Mouse (Mus musculus): ENCODE results near the gene Lrrc36. TPM values are rescaled to one million over a fixed set of nuclear protein-coding genes. Genes with fewer than 3 reads are reported as not detected.

The Lrrc36 gene
- polyA plus RNA-seq, 1 experiment from 2014 or later, result 0.12 TPM

- Histone ChIP-seq H3K27me3 (peaks cover 6% of the 10 kb centered on the region; the same call in 1 of the 2 replicates), H3K9me3 (replicated peaks) (no peaks in the 10 kb centered on the region), H3K9ac (no peak overlapping the region), H3K4me1 (replicated peaks) (no peaks in the 10 kb centered on the region), H3K4me3 (replicated peaks) (no peak overlapping the region), H3K4me2 (no peak overlapping the region), H3K36me3 (replicated peaks) (no peaks in the 10 kb centered on the region), H3K27ac (replicated peaks) (no peak overlapping the region)
- 65% methylated on average over 2 of the region's 2 CpGs for WGBS (ENCODE audit: insufficient replicate concordance)
- ATAC-seq (ENCODE audit: insufficient read depth), result no peak
Observed at GRCm38 (mm10) chr8:105484392-105484791, 71.0 kb downstream of the Lrrc36 start.

- Histone ChIP-seq H3K9me3 (replicated peaks) (no peaks in the 10 kb centered on the region), H3K4me1 (replicated peaks) (peaks cover 15% of the 10 kb centered on the region; the same call in 1 of the 2 replicates), H3K27ac (replicated peaks) (no peak overlapping the region), H3K4me3 (replicated peaks) (no peak overlapping the region), H3K36me3 (replicated peaks) (no peaks in the 10 kb centered on the region), H3K4me2 (no peak overlapping the region), H3K9ac (no peak overlapping the region), H3K27me3 (no peaks in the 10 kb centered on the region)
- no peak for ATAC-seq (ENCODE audit: insufficient read depth)
- 56% methylated on average over 3 of the region's 3 CpGs for WGBS (ENCODE audit: insufficient replicate concordance)
Observed at GRCm38 (mm10) chr8:105488082-105488481, 74.7 kb downstream of the Lrrc36 start.

GRCm38 (mm10) chr8:105489281-105489680 lies 75.9 kb downstream of the Lrrc36 start:
- 28% methylated on average over 1 of the region's 1 CpGs for WGBS (ENCODE audit: insufficient replicate concordance)
- H3K9ac ChIP-seq, result no peak overlapping the region

GRCm38 (mm10) chr8:105493495-105493894 lies 80.1 kb downstream of the Lrrc36 start:
- H3K4me1 ChIP-seq (replicated peaks), result peaks cover 32% of the 10 kb centered on the region
- 71% methylated on average over 3 of the region's 3 CpGs for WGBS (ENCODE audit: insufficient replicate concordance)
- ATAC-seq (ENCODE audit: insufficient read depth), result no peak
- no peaks in the 10 kb centered on the region for H3K9me3 ChIP-seq (replicated peaks)
- H3K9ac ChIP-seq, result no peak overlapping the region
- H3K36me3 ChIP-seq (replicated peaks), result no peaks in the 10 kb centered on the region
- H3K4me2 ChIP-seq, result no peak overlapping the region
- peaks cover 27% of the 10 kb centered on the region for H3K27me3 ChIP-seq
- no peak overlapping the region for H3K27ac ChIP-seq (replicated peaks)
- H3K4me3 ChIP-seq (replicated peaks), result no peak overlapping the region

More at GRCm38 (mm10) chr8:105489281-105489680, 75.9 kb downstream of the Lrrc36 start:
- no peak overlapping the region for H3K4me3 ChIP-seq (replicated peaks)
- no peaks in the 10 kb centered on the region for H3K27me3 ChIP-seq
- no peaks in the 10 kb centered on the region for H3K9me3 ChIP-seq (replicated peaks)
- H3K27ac ChIP-seq (replicated peaks), result no peak overlapping the region
- H3K36me3 ChIP-seq (replicated peaks), result no peaks in the 10 kb centered on the region
- peaks cover 15% of the 10 kb centered on the region; the same call in 1 of the 2 replicates for H3K4me1 ChIP-seq (replicated peaks)
- H3K4me2 ChIP-seq, result no peak overlapping the region
- no peak for ATAC-seq (ENCODE audit: insufficient read depth)

- Histone ChIP-seq H3K4me1 (replicated peaks) (peaks cover 32% of the 10 kb centered on the region), H3K4me2 (no peak overlapping the region)
- 64% methylated on average over 3 of the region's 3 CpGs for WGBS (ENCODE audit: insufficient replicate concordance)
Observed at GRCm38 (mm10) chr8:105494566-105494965, 81.2 kb downstream of the Lrrc36 start.

GRCm38 (mm10) chr8:105495350-105496302 lies 82.3 kb downstream of the Lrrc36 start:
- H3K9me3 ChIP-seq (replicated peaks), result no peaks in the 10 kb centered on the region
- H3K4me3 ChIP-seq (replicated peaks), result peak overlapping the region; percentile 69; the same call in 1 of the 2 replicates
- no peak overlapping the region for H3K27ac ChIP-seq (replicated peaks)
- peaks cover 27% of the 10 kb centered on the region for H3K27me3 ChIP-seq
- no peaks in the 10 kb centered on the region for H3K36me3 ChIP-seq (replicated peaks)
- no peak overlapping the region for H3K9ac ChIP-seq
- H3K4me2 ChIP-seq, result peak overlapping the region; percentile 95
- ATAC-seq (ENCODE audit: insufficient read depth), result no peak
- 58% methylated on average over 17 of the region's 17 CpGs for WGBS (ENCODE audit: insufficient replicate concordance)
- peaks cover 33% of the 10 kb centered on the region for H3K4me1 ChIP-seq (replicated peaks)

More at GRCm38 (mm10) chr8:105494566-105494965, 81.2 kb downstream of the Lrrc36 start:
- no peaks in the 10 kb centered on the region for H3K9me3 ChIP-seq (replicated peaks)
- peaks cover 27% of the 10 kb centered on the region for H3K27me3 ChIP-seq
- H3K36me3 ChIP-seq (replicated peaks), result no peaks in the 10 kb centered on the region
- ATAC-seq (ENCODE audit: insufficient read depth), result no peak
- no peak overlapping the region for H3K9ac ChIP-seq
- H3K27ac ChIP-seq (replicated peaks), result no peak overlapping the region
- no peak overlapping the region for H3K4me3 ChIP-seq (replicated peaks)

- no peaks in the 10 kb centered on the region for H3K36me3 ChIP-seq (replicated peaks)
- H3K4me1 ChIP-seq (replicated peaks), result peaks cover 23% of the 10 kb centered on the region
- H3K27ac ChIP-seq (replicated peaks), result no peak within 1 kb of the TSS; the same call in 1 of the 2 replicates
- peak within 1 kb of the TSS; percentile 63 for H3K9ac ChIP-seq
- H3K4me3 ChIP-seq (replicated peaks), result peak within 1 kb of the TSS; percentile 69
- WGBS (ENCODE audit: insufficient replicate concordance), result under 1% methylated on average over 68 of the region's 68 CpGs
- ATAC-seq (ENCODE audit: insufficient read depth), result peak; percentile 79
- H3K9me3 ChIP-seq (replicated peaks), result no peaks in the 10 kb centered on the region
- peaks cover 32% of the 10 kb centered on the region for H3K27me3 ChIP-seq
- H3K4me2 ChIP-seq, result peak within 1 kb of the TSS; percentile 95
Observed at GRCm38 (mm10) chr8:105496439-105497180, 83.2 kb downstream of the Lrrc36 start, which contains the start of gene Zdhhc1. Gene Zdhhc1 (minus strand): TSS chr8:105496902.

- peak overlapping the region; percentile 34 for H3K4me3 ChIP-seq (replicated peaks)
- H3K4me2 ChIP-seq, result peak overlapping the region; percentile 27
- no peak overlapping the region for H3K27ac ChIP-seq (replicated peaks)
- no peak overlapping the region for H3K9ac ChIP-seq
- H3K4me1 ChIP-seq (replicated peaks), result peaks cover 20% of the 10 kb centered on the region
- no peak for ATAC-seq (ENCODE audit: insufficient read depth)
- WGBS (ENCODE audit: insufficient replicate concordance), result 37% methylated on average over 12 of the region's 12 CpGs
- H3K9me3 ChIP-seq (replicated peaks), result no peaks in the 10 kb centered on the region
- peaks cover 30% of the 10 kb centered on the region for H3K27me3 ChIP-seq
- H3K36me3 ChIP-seq (replicated peaks), result no peaks in the 10 kb centered on the region
Observed at GRCm38 (mm10) chr8:105499787-105500186, 86.4 kb downstream of the Lrrc36 start.

- no peak for ATAC-seq (ENCODE audit: insufficient read depth)
- 67% methylated on average over 3 of the region's 3 CpGs for WGBS (ENCODE audit: insufficient replicate concordance)
- peaks cover 4% of the 10 kb centered on the region; the same call in 1 of the 2 replicates for H3K27me3 ChIP-seq
- 0 out of 2 replicates have a peak, but pooled peaks cover 3% of the 10 kb centered on the region for H3K4me1 ChIP-seq (replicated peaks)
- H3K9ac ChIP-seq, result no peak overlapping the region
- no peak overlapping the region for H3K4me2 ChIP-seq
- H3K36me3 ChIP-seq (replicated peaks), result no peaks in the 10 kb centered on the region
- H3K4me3 ChIP-seq (replicated peaks), result no peak overlapping the region
- no peaks in the 10 kb centered on the region for H3K9me3 ChIP-seq (replicated peaks)
- no peak overlapping the region for H3K27ac ChIP-seq (replicated peaks)
Observed at GRCm38 (mm10) chr8:105504617-105505016, 91.2 kb downstream of the Lrrc36 start.

- peaks cover 9% of the 10 kb centered on the region; the same call in 1 of the 2 replicates for H3K4me1 ChIP-seq (replicated peaks)
- H3K4me2 ChIP-seq, result no peak overlapping the region
- H3K9ac ChIP-seq, result no peak overlapping the region
- H3K36me3 ChIP-seq (replicated peaks), result no peaks in the 10 kb centered on the region
- WGBS (ENCODE audit: insufficient replicate concordance), result 56% methylated on average over 6 of the region's 6 CpGs
- no peak overlapping the region for H3K27ac ChIP-seq (replicated peaks)
- no peak for ATAC-seq (ENCODE audit: insufficient read depth)
- H3K27me3 ChIP-seq, result no peaks in the 10 kb centered on the region; the same call in 1 of the 2 replicates
- H3K4me3 ChIP-seq (replicated peaks), result no peak overlapping the region
- no peaks in the 10 kb centered on the region for H3K9me3 ChIP-seq (replicated peaks)
Observed at GRCm38 (mm10) chr8:105506977-105507376, 93.6 kb downstream of the Lrrc36 start.

- WGBS (ENCODE audit: insufficient replicate concordance), result 63% methylated on average over 1 of the region's 2 CpGs
- H3K4me2 ChIP-seq, result no peak overlapping the region
- no peak overlapping the region for H3K9ac ChIP-seq
- ATAC-seq (ENCODE audit: insufficient read depth), result no peak
- no peak overlapping the region for H3K4me3 ChIP-seq (replicated peaks)
- no peak overlapping the region for H3K27ac ChIP-seq (replicated peaks)
- H3K27me3 ChIP-seq, result no peaks in the 10 kb centered on the region; the same call in 1 of the 2 replicates
- H3K9me3 ChIP-seq (replicated peaks), result no peaks in the 10 kb centered on the region
- no peaks in the 10 kb centered on the region for H3K36me3 ChIP-seq (replicated peaks)
- H3K4me1 ChIP-seq (replicated peaks), result peaks cover 9% of the 10 kb centered on the region; the same call in 1 of the 2 replicates
Observed at GRCm38 (mm10) chr8:105508758-105509157, 95.4 kb downstream of the Lrrc36 start.

Measured in liver, embryonic 15.5 days (tissue).